Mouse (Mus musculus) small intestine, adult 2 months (tissue): Measurements from ENCODE around the gene Dhrs3.

Experiments
- CTCF ChIP-seq: fragments of 200-500 bp; IDR thresholded peaks from 2 replicates; pipeline ENCODE4 v1.5.1; 2012; ENCODE audit warnings: low read depth, mild to moderate bottlenecking, control low read depth, inconsistent platforms, low read length, moderate library complexity, mixed read lengths; ENCODE audit not compliant: insufficient replicate concordance, insufficient read length; ENCODE audit errors: extremely low read depth
- POLR2A ChIP-seq: fragments of 200-500 bp; IDR thresholded peaks from 2 replicates; pipeline ENCODE4 v1.6.1; 2012; ENCODE audit warnings: low read depth, mild to moderate bottlenecking, control low read depth, inconsistent platforms, low read length, moderate library complexity

GRCm38 (mm10) chr4:144960188-144960904 is 67.7 kb downstream of the Dhrs3 start:
- TF ChIP-seq CTCF, result no peak
- TF ChIP-seq POLR2A, result no peak
